Mouse (Mus musculus): ENCODE measurements around the gene Fam243.

Fam243 gene

GRCm38 (mm10) chr16:92319353-92320109, 1.7 kb downstream of the Fam243 start:
- peak; percentile 48 for DNase-seq (ENCODE audit: low read depth)

DNA sequence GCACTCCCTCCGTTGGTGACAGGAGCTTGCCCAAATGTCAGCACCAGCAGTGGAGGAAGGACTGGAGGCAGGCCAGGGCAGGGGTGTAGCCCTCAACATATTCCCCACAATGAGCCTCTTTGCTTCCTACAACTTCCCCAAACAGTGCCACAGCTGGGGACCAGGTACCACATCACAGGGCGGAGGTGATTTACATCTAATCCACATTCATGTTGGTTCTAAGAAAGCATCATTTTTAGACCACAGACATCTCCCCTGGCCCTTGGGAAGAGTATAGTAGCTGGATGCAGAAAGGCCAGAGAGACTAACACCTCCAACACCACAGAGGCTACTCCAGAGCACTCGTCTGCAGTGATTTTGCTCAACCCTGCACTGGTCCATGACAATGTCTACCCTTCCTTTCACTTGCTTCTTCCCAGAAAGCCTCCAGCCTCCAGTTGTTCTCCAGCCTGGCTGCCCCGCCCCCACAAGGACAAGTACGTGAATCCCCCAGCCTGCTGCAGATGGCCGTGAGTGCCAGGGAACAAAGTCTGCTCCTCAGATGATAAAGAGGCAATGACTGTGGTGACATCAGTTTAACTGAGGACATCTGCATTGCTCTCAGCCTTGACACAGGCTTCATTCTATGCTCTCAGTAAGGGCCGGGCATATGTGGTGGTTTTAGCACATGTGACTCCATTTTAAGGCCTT, 5.0 kb downstream of the Fam243 start:
- DNase-seq (ENCODE audit: low read depth), result no peak

GRCm38 (mm10) chr16:92313953-92314741, 7.1 kb downstream of the Fam243 start:
- peak; percentile 40 for DNase-seq (ENCODE audit: low read depth)

- DNase-seq (ENCODE audit: low read depth), result no peak
Measured at GRCm38 (mm10) chr16:92309126-92309525, 12.1 kb downstream of the Fam243 start.

DNA sequence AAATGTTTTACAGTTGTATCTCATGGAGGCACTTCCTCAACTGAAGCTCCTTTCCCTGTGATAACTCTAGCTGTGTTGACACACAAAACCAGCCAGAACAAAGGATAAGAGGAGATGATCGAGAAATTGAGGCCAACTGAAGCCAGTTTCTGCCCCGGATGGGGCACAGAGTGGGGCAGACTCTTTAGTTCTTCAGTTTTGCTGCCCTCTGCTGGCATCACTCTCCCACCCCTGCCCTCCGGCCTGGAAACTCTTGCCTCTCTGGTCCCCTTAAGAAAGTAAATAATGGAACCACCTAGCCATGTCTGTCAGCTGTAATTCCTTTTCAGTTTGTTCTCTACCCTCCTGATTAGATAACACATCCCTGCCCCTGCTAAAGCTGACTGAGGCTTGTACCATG, 13.3 kb downstream of the Fam243 start:
- DNase-seq (ENCODE audit: low read depth), result no peak

- no peak for DNase-seq (ENCODE audit: low read depth)
Measured at GRCm38 (mm10) chr16:92305519-92305918, 15.7 kb downstream of the Fam243 start.

GRCm38 (mm10) chr16:92302506-92302905, 18.7 kb downstream of the Fam243 start:
- DNase-seq (ENCODE audit: low read depth), result no peak

GRCm38 (mm10) chr16:92301989-92302388, 19.3 kb downstream of the Fam243 start:
- DNase-seq (ENCODE audit: low read depth), result no peak

DNA sequence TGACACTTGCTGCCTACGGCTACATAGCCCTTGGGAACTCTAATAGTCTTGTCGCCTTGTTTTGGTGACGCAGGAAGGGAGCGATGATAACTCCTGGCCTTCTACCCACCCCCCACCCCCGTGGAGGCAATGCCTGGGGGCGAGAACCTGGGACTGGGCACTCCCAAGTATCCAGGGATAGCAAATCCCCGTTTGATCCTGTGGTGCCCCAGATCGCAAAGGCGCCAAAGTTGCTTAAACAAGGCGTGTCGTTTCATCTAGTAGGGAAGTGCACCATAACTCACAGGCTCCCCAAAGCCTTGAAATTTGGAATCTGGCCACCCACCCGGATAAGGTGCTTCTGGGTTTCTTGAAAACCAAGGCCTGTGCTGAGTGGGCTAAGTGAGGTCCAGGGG, 19.8 kb downstream of the Fam243 start:
- DNase-seq (ENCODE audit: low read depth), result no peak

GRCm38 (mm10) chr16:92300649-92301411, 20.4 kb downstream of the Fam243 start, which contains the start of gene Smim11:
TSS of gene Smim11 (plus strand) at chr16:92301286.
- peak; percentile 98 for DNase-seq (ENCODE audit: low read depth)

DNA sequence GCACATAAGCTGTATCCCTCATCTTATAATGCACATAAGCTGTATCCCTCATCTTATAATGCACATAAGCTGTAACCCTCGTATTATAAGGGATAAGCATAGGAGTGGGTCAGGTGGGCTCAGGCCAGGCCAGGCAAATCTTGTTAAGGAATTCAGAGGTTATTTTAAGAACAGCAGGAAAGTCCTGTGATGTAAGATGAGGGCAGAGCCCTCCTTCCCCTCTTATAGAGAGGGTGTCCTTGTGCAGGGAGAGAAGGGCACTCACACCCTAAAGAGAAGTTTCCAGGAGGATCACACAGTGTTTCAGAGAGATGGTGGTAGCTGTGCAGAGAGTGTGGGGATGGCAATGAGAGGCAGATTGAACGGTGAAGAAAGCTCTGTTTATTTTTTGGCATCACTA, 25.9 kb downstream of the Fam243 start:
- no peak for DNase-seq (ENCODE audit: low read depth)

DNA sequence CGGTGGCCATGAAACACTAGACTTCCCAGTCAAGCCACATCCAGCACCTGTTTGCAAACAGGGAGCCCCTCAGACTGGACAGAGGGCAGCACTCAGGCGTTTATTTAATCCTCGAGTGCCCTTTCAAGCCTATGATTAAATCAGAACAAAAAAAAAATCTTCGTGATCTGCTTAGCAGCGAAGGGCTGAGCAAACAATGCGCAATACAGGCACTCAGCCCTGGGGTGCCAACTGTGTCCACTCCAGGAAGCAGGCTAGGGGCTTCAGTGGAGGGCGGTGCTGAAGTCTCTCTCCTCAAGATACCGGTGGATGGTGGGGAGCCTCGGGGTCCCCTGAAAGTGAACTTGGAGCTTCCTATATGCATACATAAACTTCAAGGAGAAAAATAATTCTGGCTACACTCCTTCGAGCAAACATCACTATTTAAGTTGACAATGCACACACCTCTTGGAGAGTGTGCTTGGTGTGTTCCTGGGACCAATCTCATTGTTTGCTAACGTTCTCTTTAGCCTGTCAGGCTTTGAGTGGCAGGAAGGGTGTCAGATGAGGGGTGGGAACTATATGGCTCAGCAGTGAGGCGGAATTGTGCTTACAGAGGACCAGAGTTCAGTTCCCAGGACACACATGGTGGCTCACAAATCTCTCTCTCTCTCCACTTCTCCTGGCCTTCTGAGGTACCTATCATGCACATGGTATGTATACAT, 26.8 kb downstream of the Fam243 start:
- DNase-seq (ENCODE audit: low read depth), result no peak

DNA sequence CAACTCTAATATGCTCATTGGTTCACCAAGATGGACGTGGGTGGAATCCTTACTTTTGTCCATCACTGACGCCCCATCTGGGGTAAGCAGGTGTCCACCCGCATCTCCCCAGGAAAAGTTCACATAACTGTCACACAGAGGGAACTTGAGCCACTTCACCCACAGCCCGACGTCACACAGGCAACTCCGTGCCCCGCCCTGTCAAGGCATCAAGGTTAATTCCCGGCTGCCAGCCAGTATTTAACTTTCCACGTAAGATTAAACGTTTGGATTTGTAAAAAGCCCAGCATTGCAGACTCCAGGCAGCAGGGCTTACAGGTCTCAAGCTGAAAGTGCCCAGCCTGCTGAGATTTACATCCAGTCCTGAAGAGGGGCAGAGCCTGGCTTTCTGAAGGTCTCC, 29.1 kb downstream of the Fam243 start, which contains the start of gene Kcne2:
Kcne2 (plus strand) TSS at position 289 of the 400 bp plus-strand sequence.
- no peak for DNase-seq (ENCODE audit: low read depth)

DNA sequence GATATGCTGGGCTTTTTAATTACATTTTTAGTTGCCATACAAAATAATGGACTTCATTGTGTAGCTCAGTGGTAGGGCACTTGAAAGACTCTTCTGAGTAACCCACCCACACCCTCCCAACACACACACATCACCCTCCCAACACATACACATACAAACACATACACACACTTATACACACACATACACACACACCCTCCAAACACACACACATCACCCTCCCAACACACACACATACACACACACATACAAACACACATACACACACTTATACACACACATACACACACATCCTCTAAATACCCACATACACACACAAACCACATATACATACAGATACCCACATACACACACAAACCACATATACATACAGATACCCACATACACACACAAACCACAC, 31.2 kb downstream of the Fam243 start:
- no peak for DNase-seq (ENCODE audit: low read depth)

- no peak for DNase-seq (ENCODE audit: low read depth)
Measured at GRCm38 (mm10) chr16:92288778-92289177, 32.5 kb downstream of the Fam243 start.

DNA sequence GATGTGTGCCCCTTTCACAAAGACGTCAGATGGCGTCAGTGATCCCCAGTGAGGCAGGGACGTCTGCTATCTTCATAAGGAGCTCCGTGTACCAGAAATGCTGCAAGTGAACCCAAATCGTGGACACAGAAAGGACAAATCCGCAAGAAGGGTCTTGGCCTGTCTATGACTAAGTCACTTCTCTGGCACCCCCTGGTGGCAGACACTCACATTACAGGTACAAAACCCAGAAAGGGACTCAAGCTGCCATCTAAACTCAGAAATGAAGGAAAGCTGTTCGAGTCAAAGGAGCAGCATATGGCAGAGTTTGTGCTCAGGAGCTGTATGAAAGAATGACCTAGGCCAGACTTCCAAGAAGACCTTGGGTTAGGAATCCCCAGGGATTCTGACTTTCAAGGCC, 34.6 kb downstream of the Fam243 start:
- DNase-seq (ENCODE audit: low read depth), result peak; percentile 57

- DNase-seq (ENCODE audit: low read depth), result no peak
Measured at GRCm38 (mm10) chr16:92285068-92285467, 36.2 kb downstream of the Fam243 start.

GRCm38 (mm10) chr16:92282671-92283070, 38.6 kb downstream of the Fam243 start:
- no peak for DNase-seq (ENCODE audit: low read depth)

DNA sequence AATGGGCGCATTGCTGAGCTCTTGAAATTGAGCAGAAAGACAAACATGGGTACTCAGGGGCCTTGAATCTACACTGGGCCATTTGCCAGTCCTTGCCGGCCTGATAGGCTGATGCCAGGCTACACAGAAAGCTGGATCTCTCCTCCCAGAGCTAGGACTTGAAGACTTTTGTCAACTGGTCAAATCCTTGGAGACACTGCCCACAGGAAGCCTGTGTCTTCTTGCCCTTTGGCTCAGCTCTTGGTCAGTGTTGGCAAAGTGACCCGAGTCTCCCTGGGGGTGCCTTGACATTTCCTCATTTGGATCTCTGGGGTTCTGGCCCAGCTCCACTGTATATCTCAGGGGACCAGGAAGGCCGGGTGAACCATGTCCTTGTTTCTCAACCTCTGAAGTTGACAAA, 45.7 kb downstream of the Fam243 start:
- DNase-seq (ENCODE audit: low read depth), result no peak

DNA sequence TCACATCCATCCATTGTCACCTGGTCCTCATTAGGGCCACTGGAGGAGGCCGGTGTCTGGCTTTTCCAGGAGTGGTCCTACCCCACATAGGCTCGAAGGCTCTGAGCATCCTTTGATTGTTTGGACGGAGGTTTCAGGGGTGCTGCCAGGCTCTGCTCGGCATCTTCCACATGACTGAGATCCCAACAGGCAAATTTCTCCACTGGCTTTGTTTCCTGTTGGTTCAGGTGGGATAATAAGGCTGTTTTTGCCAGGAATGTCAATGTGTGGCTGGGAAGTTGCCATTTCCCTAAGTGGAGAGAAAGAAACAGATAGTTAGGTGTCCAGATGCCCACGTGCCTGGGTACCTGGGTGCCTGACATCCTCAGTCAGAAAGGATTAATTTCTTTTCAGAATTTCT, 46.7 kb downstream of the Fam243 start:
- DNase-seq (ENCODE audit: low read depth), result no peak
